Mouse (Mus musculus) retina, postnatal 1 day (tissue): ENCODE data around the gene Adamts18.
A peak's percentile ranks its signal among the peaks of the same experiment; 100 is the strongest.

Source experiments
- DNase-seq: peaks from one replicate; pipeline ENCODE4 v3.0.0-alpha.2; 2012

Adamts18 gene

DNA sequence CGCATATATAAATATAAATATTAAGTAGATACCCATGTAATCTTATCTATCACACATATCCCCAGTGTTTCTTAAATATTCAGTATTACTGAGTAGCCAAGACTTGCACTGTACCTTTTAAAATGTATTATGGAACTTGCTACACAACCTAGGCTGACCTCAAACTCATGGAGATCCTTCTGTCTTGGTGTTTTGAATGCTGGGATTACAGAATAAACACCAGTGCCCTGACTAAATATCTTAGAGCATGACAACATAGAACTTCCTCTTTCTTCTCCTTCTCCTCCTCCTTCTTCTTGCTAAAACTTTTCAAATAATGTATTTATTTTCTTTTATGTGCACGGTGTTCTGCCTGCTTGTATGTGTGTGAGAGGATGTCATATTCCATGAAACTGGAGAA lies 95.4 kb downstream of the Adamts18 start:
- no peak for DNase-seq

GRCm38 (mm10) chr8:113752349-113752748 lies 96.2 kb downstream of the Adamts18 start:
- no peak for DNase-seq

DNA sequence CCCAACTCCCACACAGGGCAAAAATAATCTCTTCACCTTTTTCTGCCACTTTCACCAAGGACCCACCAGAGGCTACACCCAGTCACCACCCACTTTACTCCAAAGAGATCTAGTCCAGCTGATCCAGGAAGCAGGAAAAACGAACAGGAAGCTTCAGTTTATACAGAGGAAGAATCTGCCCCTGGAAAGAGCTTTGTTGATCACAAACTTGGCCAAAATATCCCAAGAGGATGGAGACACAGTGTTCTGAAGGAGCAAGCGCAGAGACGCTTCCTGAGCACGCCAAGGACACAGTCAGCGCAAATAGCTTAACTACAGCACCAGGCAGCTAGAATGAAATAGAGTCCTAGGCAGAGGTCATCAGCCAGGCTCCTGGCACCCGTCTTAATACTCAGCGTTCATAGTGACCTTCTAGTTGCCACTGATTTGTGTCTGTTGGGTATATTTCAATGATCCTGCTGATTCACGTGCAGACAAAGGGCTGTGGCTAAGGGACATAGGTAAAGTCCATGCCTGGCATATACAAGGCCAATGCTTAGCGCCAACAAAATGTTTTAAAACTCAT lies 113.0 kb downstream of the Adamts18 start:
- DNase-seq: no peak

DNA sequence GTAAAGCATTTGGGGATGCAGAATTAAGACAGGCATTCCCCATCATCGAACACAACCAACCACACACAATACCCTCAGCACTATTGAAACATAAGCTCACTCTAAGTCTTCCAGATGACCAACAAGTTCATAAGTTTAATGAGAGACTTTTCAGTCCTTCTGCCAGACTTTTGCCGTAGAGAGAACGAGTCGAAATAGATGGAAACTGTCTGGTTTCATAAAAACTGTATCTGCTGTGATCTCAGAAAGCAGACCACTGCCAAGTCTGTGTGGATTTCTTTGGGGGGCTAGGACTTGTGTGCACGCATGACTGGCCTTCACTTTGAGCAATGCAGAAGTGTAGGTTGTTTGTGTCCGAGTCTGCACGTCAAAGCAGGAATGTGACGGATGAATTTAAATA lies 123.2 kb downstream of the Adamts18 start:
- no peak for DNase-seq

GRCm38 (mm10) chr8:113723873-113724538 lies 124.5 kb downstream of the Adamts18 start:
- no peak for DNase-seq

GRCm38 (mm10) chr8:113721459-113721858 lies 127.1 kb downstream of the Adamts18 start:
- peak; percentile 11 for DNase-seq

- DNase-seq: peak; percentile 40
Measured at GRCm38 (mm10) chr8:113704968-113705367, 143.6 kb downstream of the Adamts18 start.

- DNase-seq: no peak
Measured at GRCm38 (mm10) chr8:113691622-113692343, 156.8 kb downstream of the Adamts18 start.

- DNase-seq: no peak
Measured at GRCm38 (mm10) chr8:113688543-113688915, 160.0 kb downstream of the Adamts18 start.

DNA sequence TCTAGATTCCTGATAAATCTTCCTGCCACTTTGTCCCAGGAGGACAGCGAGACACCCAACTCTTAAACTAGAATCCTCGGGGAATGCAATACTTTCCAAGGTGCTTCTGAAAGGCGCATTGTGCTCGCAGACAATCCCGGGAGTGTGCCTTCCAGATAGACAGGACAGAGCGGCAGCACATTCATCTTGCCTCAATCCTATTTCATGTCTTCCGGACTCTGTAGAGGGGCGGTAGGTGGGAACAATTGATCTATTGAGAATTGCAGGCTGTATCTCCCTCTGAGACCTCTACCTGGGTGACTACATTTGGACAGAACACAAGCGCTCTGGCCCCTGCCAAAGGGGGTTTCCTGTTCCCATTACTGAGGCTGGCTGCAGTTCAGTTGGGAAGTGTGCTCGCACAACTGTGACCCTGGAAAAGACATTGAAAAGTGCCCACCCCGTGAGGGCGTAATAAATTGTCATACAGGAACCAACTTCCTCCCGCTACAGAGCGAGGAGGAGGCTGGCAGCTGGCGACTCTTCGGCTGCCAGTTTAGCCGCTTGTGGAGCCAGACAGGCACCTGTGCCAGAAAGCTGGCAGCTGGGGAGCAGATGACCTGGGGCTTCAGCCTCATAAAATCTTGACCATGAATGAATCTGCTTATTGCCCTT lies 160.5 kb downstream of the Adamts18 start:
- DNase-seq: no peak

GRCm38 (mm10) chr8:113679361-113679760 lies 169.2 kb downstream of the Adamts18 start:
- no peak for DNase-seq

GRCm38 (mm10) chr8:113676811-113677210 lies 171.7 kb downstream of the Adamts18 start:
- no peak for DNase-seq

DNA sequence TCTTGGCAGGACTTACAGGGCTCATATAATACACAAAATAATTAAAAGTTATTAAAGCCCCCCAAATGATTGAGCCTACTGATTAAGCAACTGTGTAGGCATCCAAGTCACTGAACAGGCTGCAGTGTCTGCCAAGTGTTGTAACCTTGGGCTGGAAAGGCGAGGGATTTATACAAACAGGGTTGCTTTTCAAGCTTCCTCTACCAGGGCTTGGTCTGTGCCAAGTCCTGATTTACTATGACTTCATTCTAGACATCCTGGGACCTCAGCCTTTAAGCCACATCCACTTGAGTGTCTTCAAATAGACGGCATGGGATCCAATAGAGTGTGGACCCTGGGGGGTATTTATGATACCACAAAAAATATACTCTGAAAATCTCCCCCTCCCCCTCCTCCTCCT lies 173.3 kb downstream of the Adamts18 start:
- no peak for DNase-seq

DNA sequence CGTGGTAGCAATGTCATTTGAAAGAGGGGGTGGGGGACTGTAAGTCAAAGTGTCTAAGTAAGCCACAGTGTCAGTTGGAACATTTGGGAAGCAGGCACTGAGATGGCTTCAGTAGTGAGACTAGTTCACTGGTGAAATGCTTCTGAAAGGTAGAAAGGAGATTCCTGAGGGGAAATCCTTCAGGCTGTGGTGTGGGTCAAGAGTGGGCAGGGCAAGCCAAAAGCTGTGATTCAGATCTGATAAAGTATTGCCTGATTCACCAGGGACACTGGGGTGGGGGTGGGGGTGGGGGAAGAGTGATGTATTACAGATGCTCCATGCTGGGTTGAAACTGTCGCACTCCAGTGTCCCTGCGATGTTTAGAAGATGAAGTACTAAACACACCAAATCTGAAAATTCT lies 173.9 kb downstream of the Adamts18 start:
- DNase-seq: no peak

GRCm38 (mm10) chr8:113673300-113673699 lies 175.2 kb downstream of the Adamts18 start:
- DNase-seq: peak; percentile 19

DNA sequence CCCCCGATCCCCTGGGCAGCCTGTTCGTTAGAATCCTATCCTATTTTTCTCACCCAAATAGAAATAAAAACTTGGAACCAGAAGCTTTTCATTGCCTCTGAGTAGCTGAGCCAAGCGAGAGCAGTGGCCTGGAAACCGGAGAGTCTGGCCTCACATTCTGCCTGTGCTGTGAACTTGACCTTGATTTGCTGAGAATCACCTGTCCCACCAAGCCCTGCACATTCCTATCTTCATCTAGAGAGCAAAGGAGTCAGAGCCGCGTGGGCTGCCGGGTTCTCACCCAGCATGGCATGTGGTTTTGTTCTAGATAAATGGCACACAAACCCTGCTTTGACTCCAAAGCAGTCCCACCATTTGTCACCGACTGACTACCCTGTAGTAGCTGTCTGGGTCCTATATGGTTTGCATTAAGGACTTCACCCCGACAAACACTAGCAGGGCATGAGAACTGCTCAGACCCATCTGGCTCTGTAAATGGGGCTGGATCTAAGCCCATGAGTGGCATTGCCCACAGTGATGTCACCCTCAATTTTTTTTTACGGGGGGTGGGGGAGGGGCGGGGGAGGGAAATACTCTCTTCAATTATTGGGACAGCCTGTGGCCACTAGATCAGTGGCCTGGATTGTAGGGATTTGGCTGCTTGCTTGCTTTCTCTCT lies 175.8 kb downstream of the Adamts18 start:
- DNase-seq: peak; percentile 63

GRCm38 (mm10) chr8:113669924-113670323 lies 178.6 kb downstream of the Adamts18 start:
- no peak for DNase-seq

GRCm38 (mm10) chr8:113666714-113667432 lies 181.7 kb downstream of the Adamts18 start:
- DNase-seq: peak; percentile 61

GRCm38 (mm10) chr8:113665951-113666350 lies 182.6 kb downstream of the Adamts18 start:
- DNase-seq: peak; percentile 13

DNA sequence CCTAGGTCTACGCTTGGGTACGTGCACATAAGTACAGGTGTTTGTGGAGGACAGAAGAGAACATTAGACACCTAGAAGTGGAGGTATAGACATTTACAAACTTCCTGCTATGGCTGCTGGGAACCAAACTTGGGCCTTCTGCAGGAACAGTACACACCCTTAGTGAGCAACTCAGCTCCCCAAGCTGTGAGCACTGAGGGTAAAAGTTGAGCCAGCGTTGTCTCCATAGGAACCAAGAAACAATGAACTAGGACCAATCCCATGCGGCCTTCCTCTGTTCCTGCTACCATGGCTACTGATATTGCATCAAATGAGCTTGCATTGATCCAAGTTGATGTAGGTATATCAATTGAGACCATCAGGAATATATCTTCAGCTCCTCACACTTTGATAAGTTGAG lies 183.5 kb downstream of the Adamts18 start:
- DNase-seq: peak; percentile 56

- peak; percentile 92 for DNase-seq
Measured at GRCm38 (mm10) chr8:113664544-113664943, 184.0 kb downstream of the Adamts18 start.

DNA sequence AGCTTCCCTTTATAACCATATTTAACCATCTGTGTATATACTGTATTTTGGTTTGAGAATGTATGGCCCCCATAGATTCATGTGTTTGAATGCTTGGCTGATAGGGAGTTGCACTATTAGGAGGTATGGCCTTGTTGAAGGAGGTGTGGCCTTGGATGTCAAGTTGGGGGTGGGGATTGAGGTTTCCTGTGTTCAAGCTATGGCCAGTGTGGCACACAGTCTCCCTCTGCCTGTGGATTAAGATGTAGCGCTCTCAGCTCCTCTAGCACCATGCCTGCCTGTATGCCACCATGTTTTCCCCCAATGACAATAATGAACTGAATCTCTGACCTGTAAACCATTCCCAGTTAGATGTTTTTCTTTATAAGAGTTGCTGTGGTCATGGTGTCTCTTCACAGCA lies 188.4 kb downstream of the Adamts18 start:
- DNase-seq: no peak
